Mouse (Mus musculus): ENCODE measurements around the gene Tdrd3. TPM values are rescaled to one million over a fixed set of nuclear protein-coding genes. Genes with fewer than 3 reads are reported as not detected.

The Tdrd3 gene
- polyA plus RNA-seq, 1 experiment = 4.9 TPM

DNA sequence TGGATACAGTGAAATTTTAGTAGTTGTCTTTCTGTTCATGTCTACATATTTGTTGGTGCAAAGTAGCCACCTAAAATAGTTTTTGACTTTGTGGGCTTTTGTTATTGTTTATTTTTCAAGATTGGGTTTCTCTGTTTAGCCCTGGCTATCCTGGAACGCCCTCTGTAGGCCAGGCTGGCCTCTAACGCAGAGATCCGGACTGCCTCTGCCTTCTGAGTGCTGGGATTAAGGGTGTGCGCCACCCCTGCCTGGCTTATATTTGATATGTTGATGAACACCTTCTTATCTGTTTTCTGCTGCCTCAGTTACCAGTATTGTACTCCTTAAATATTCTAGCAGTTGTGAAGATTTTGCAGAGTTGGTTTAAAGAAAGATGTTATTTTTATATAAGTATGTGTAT lies 10.6 kb downstream of the Tdrd3 start:
- H3K27ac ChIP-seq (ENCODE audit: insufficient read depth, low read depth, low read length) = no peak overlapping the region
- no peaks in the 10 kb centered on the region for H3K27me3 ChIP-seq (replicated peaks; ENCODE audit: control insufficient read depth, insufficient read depth, low read length)
- no peak for TF ChIP-seq CTCF (conservative IDR thresholded peaks at IDR 0.05; ENCODE audit: insufficient read depth, insufficient read length, low read depth, low read length)
- TF ChIP-seq POLR2A (IDR thresholded peaks at IDR 0.05; ENCODE audit: low read depth, low read length) = no peak
- no peaks in the 10 kb centered on the region for H3K36me3 ChIP-seq (ENCODE audit: control insufficient read depth, insufficient read depth, low read length)
- H3K4me3 ChIP-seq (ENCODE audit: insufficient read depth, low read depth, low read length) = no peak overlapping the region
- peaks cover 11% of the 10 kb centered on the region; the same call in 1 of the 2 replicates for H3K4me1 ChIP-seq (ENCODE audit: control insufficient read depth, insufficient read depth, low read length)
- over 99% methylated on average over 4 of the region's 4 CpGs for WGBS
- no peak for DNase-seq

DNA sequence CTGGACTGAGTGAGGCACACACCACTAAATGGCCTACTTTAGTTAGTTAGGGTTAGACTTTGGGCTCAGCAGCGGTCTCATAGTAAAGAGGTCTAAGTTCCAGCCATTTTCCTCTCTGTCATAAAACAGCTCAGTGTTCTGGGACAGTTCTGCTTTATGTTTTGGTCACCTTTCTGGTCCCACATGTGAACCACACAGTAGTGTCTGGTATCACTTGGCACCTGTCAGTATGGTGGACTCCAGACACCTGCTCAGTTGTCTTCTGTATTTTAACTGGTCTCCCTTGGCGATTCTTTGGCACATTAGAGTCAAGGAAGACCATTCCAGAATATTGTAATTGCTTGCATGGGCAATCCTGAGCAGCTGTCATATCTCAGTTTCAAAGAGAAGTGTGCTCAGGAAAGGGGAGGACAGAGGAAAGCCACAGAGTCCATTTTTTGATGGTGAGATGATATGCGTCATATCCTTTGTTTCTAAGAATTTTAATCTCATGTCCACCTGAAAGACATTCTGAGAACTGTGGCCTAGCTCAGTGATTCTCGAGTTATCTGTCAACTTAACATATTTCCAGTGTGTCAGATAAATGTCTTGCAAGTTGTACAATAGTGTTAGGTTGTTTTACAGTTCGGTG lies 11.3 kb downstream of the Tdrd3 start:
- 81% methylated on average over 5 of the region's 5 CpGs for WGBS
- H3K27ac ChIP-seq (ENCODE audit: insufficient read depth, low read depth, low read length) = no peak overlapping the region
- H3K4me1 ChIP-seq (ENCODE audit: control insufficient read depth, insufficient read depth, low read length) = peaks cover 7% of the 10 kb centered on the region; the same call in 1 of the 2 replicates
- H3K4me3 ChIP-seq (ENCODE audit: insufficient read depth, low read depth, low read length) = no peak overlapping the region
- no peak for TF ChIP-seq POLR2A (IDR thresholded peaks at IDR 0.05; ENCODE audit: low read depth, low read length)
- TF ChIP-seq CTCF (conservative IDR thresholded peaks at IDR 0.05; ENCODE audit: insufficient read depth, insufficient read length, low read depth, low read length) = no peak
- no peaks in the 10 kb centered on the region for H3K27me3 ChIP-seq (replicated peaks; ENCODE audit: control insufficient read depth, insufficient read depth, low read length)
- DNase-seq = no peak
- H3K36me3 ChIP-seq (ENCODE audit: control insufficient read depth, insufficient read depth, low read length) = no peaks in the 10 kb centered on the region

DNA sequence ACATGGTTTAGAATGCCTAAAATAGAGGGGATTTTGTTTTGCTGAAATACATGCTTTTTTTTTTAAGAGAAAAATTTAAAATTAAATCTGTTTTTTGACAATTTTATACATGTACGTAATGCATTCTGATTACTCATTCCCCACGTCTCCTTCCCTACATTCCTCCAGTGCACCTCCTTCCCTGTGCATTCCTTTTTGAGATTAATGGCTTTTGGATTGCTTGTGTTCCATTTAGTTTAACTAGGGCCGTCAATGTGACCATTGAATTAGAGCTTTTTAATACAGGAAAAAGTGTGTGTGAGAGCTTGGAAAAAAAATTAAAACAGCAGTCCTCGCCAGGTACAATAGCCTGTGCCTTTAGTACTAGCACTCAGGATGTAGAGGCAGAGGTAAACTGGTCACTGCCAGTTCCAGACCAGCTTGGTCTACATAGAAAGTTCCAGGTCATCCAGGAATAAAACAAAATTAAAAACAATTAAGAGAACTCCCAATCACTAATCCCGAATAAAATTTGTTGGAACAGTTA lies 17.0 kb downstream of the Tdrd3 start:
- DNase-seq = peak; percentile 61
- no peak overlapping the region for H3K27ac ChIP-seq (ENCODE audit: insufficient read depth, low read depth, low read length)
- no peaks in the 10 kb centered on the region for H3K27me3 ChIP-seq (replicated peaks; ENCODE audit: control insufficient read depth, insufficient read depth, low read length)
- no peaks in the 10 kb centered on the region for H3K36me3 ChIP-seq (ENCODE audit: control insufficient read depth, insufficient read depth, low read length)
- H3K4me1 ChIP-seq (ENCODE audit: control insufficient read depth, insufficient read depth, low read length) = peaks cover 6% of the 10 kb centered on the region; the same call in 1 of the 2 replicates
- H3K4me3 ChIP-seq (ENCODE audit: insufficient read depth, low read depth, low read length) = no peak overlapping the region
- 42% methylated on average over 5 of the region's 5 CpGs for WGBS
- TF ChIP-seq POLR2A (IDR thresholded peaks at IDR 0.05; ENCODE audit: low read depth, low read length) (no peak), CTCF (conservative IDR thresholded peaks at IDR 0.05; ENCODE audit: insufficient read depth, insufficient read length, low read depth, low read length) (no peak)

DNA sequence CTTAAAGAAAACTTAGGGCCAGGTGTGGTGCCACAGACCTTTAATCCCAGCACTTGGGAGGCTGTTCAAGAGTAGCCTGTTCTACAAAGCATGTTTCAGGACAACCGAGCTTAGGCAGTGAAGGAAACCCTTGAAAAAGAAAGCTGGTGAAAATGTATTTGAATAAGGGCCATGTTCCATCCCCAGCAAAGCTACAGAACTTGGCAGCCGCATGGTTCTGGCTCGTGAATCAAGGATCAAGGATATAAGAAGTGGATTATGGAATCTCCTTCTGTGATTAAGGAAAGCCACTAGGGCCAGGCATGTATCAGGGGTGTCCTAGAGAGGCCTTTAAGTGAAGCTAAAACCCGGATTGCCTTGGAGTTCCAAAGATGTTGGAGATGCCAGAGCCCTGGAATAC lies 18.9 kb downstream of the Tdrd3 start:
- H3K27ac ChIP-seq (ENCODE audit: insufficient read depth, low read depth, low read length) = no peak overlapping the region
- H3K4me3 ChIP-seq (ENCODE audit: insufficient read depth, low read depth, low read length) = no peak overlapping the region
- no peak for DNase-seq
- peaks cover 6% of the 10 kb centered on the region; the same call in 1 of the 2 replicates for H3K4me1 ChIP-seq (ENCODE audit: control insufficient read depth, insufficient read depth, low read length)
- TF ChIP-seq POLR2A (IDR thresholded peaks at IDR 0.05; ENCODE audit: low read depth, low read length) (no peak), CTCF (conservative IDR thresholded peaks at IDR 0.05; ENCODE audit: insufficient read depth, insufficient read length, low read depth, low read length) (no peak)
- H3K36me3 ChIP-seq (ENCODE audit: control insufficient read depth, insufficient read depth, low read length) = no peaks in the 10 kb centered on the region
- 88% methylated on average over 4 of the region's 4 CpGs for WGBS
- no peaks in the 10 kb centered on the region for H3K27me3 ChIP-seq (replicated peaks; ENCODE audit: control insufficient read depth, insufficient read depth, low read length)

DNA sequence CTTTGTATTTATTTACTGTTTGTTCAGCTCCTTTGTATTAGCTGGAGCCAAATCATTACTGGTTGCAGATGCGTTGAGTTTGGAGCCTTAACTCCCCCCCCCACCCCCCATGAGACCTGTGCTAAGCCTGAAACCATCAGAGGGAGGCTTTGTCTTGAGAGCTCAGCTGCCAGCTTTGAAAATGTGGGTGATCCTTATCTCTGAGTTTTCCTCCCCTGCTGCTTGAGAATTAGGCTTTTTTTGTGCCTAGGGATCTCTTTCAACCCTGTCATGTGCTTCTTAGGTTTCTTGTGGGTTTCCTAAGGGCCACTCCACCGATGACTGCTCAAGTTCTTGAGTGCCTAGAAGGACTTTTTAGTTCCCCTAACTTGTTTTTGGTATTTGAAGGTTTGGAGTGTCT lies 23.3 kb downstream of the Tdrd3 start:
- no peaks in the 10 kb centered on the region for H3K36me3 ChIP-seq (ENCODE audit: control insufficient read depth, insufficient read depth, low read length)
- WGBS = 33% methylated on average over 2 of the region's 2 CpGs
- DNase-seq = no peak
- H3K27me3 ChIP-seq (replicated peaks; ENCODE audit: control insufficient read depth, insufficient read depth, low read length) = no peaks in the 10 kb centered on the region
- H3K27ac ChIP-seq (ENCODE audit: insufficient read depth, low read depth, low read length) = no peak overlapping the region
- TF ChIP-seq CTCF (conservative IDR thresholded peaks at IDR 0.05; ENCODE audit: insufficient read depth, insufficient read length, low read depth, low read length) (no peak), POLR2A (IDR thresholded peaks at IDR 0.05; ENCODE audit: low read depth, low read length) (no peak)
- peaks cover 6% of the 10 kb centered on the region for H3K4me1 ChIP-seq (ENCODE audit: control insufficient read depth, insufficient read depth, low read length)
- H3K4me3 ChIP-seq (ENCODE audit: insufficient read depth, low read depth, low read length) = no peak overlapping the region

DNA sequence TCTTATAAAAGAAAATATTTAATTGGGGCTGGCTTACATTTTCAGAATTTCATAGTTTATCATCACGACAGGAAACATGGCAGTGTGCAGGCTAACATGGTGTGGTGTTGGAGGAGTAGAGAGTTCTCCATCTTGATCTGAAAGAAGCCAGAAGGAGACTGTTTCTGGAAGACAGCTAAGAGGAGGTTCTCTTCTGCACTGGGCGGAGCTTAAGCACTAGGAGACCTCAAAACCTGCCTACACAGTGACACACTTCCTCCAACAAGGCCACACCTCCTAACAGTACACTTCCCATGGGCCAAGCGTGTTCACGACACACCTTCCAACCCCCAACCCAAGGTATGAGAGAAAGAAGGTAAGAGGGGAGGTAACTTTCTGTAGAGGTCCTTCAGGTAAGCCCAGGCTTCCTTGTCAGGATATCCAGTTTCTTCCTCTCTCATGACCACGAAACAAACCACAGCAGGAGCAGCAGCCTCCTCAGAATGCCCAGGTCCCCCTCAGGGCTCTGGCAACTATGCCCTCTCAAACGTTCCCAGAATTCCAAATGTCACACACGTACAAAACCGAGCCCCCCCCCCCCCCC lies 30.0 kb downstream of the Tdrd3 start:
- WGBS = 79% methylated on average over 8 of the region's 8 CpGs
- no peaks in the 10 kb centered on the region for H3K36me3 ChIP-seq (ENCODE audit: control insufficient read depth, insufficient read depth, low read length)
- no peaks in the 10 kb centered on the region for H3K27me3 ChIP-seq (replicated peaks; ENCODE audit: control insufficient read depth, insufficient read depth, low read length)
- H3K4me3 ChIP-seq (ENCODE audit: insufficient read depth, low read depth, low read length) = no peak overlapping the region
- peaks cover 3% of the 10 kb centered on the region; the same call in 1 of the 2 replicates for H3K4me1 ChIP-seq (ENCODE audit: control insufficient read depth, insufficient read depth, low read length)
- no peak for TF ChIP-seq POLR2A (IDR thresholded peaks at IDR 0.05; ENCODE audit: low read depth, low read length)
- TF ChIP-seq CTCF (conservative IDR thresholded peaks at IDR 0.05; ENCODE audit: insufficient read depth, insufficient read length, low read depth, low read length) = no peak
- H3K27ac ChIP-seq (ENCODE audit: insufficient read depth, low read depth, low read length) = no peak overlapping the region
- DNase-seq = no peak

DNA sequence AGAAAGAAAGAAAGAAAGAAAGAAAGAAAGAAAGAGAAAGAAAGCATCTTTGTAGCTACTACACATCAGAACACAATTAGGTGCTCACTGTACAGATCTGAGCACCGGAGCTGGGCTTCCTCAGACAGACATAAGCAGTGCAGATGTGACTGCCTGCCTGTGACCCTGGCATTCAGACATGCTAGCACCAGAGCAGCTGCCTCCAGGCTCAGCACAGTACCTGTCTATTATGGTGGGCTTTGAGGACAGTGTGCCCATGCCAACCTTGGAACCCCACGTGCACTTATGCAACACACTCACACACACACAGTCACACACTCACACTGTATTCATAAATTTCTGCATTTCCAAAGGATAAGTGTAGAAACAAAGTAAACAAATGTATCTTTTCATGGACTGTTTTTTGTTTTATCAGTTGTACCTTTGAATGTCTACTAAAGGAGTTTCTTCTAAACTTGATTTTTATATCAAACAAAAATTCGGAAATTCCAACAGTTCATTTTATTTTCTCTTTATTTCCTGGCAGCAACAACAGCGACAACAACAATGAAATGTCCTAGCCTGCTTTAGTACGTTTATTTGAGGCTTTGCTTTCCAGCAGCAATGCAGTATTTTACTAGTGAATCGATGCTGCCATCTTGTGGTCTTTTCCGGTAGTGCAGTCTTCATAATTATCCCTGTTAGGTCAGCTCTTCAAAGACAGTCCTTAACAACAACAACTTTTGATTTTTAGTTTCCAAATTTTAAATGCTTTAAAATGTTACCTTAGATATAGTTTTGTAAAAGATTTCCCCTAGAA lies 35.4 kb downstream of the Tdrd3 start:
- no peak overlapping the region for H3K4me3 ChIP-seq (ENCODE audit: insufficient read depth, low read depth, low read length)
- peak; percentile 75 for DNase-seq
- peak; percentile 29 for TF ChIP-seq CTCF (conservative IDR thresholded peaks at IDR 0.05; ENCODE audit: insufficient read depth, insufficient read length, low read depth, low read length)
- no peak for TF ChIP-seq POLR2A (IDR thresholded peaks at IDR 0.05; ENCODE audit: low read depth, low read length)

More for the DNA sequence above, 35.4 kb downstream of the Tdrd3 start:
- Histone ChIP-seq H3K36me3 (ENCODE audit: control insufficient read depth, insufficient read depth, low read length) (no peaks in the 10 kb centered on the region), H3K27ac (ENCODE audit: insufficient read depth, low read depth, low read length) (no peak overlapping the region), H3K4me1 (ENCODE audit: control insufficient read depth, insufficient read depth, low read length) (no peaks in the 10 kb centered on the region), H3K27me3 (replicated peaks; ENCODE audit: control insufficient read depth, insufficient read depth, low read length) (no peaks in the 10 kb centered on the region)
- 5% methylated on average over 7 of the region's 7 CpGs for WGBS

Measured in kidney, adult 2 months (tissue).